Mouse (Mus musculus) left cerebral cortex, adult 18-20 months (tissue): ENCODE measurements around the gene Atp6v0e. TPM values are rescaled to one million over a fixed set of nuclear protein-coding genes. Genes with fewer than 3 reads are reported as not detected.
A peak's percentile ranks its signal among the peaks of the same experiment; 100 is the strongest.

Experiments used
- DNase-seq, 2 experiments: peaks; one replicate each; pipeline ENCODE4 v3.0.0; 2021 to 2022; ENCODE audit warnings: low spot score in 2 of 2, mixed read lengths in 1 of 2
- long read RNA-seq, 2 experiments: library from polyadenylated mRNA; stranded (forward); transcript quantifications; one replicate each; pipeline ENCODE4 v2.0.0; 2021
- total RNA-seq, 2 experiments: library from RNA; stranded (reverse); gene quantifications; 2 replicates each; pipeline ENCODE4 v1.2.3; 2021

Atp6v0e gene
- total RNA-seq = 10 to 100 TPM; 41.2 to 43.6 TPM
- long read RNA-seq, experiment 1, transcript Atp6v0e-201 (4 exons, 823 nt) = major isoform, 43 of 70 reads
- long read RNA-seq, experiment 1, transcript Atp6v0e-202 (3 exons, 2,812 nt) = minor isoform, 8 of 70 reads
- long read RNA-seq, experiment 1, partial matches to known transcripts = 0 of 70 reads
- long read RNA-seq, experiment 1, other reads (novel, unspliced or antisense) = 16 of 70 reads
- long read RNA-seq, experiment 2, transcript Atp6v0e-201 (4 exons, 823 nt) = major isoform, 27 of 51 reads
- long read RNA-seq, experiment 2, partial matches to known transcripts = 0 of 51 reads
- long read RNA-seq, experiment 2, other reads (novel, unspliced or antisense) = 18 of 51 reads

GRCm38 (mm10) chr17:26662978-26663683 lies at the start of gene Atp6v0e:
Gene Atp6v0e (plus strand): TSS chr17:26663231.
- peak; percentile 97 to 99 for DNase-seq

GRCm38 (mm10) chr17:26614286-26614685 lies 48.7 kb upstream of the Atp6v0e start:
- no peak for DNase-seq

GRCm38 (mm10) chr17:26614708-26615486 lies 48.1 kb upstream of the Atp6v0e start:
- no peak for DNase-seq

- DNase-seq = no peak
These were observed 46.3 kb upstream of the Atp6v0e start for GRCm38 (mm10) chr17:26616696-26617095.

GRCm38 (mm10) chr17:26618498-26618897 lies 44.5 kb upstream of the Atp6v0e start:
- DNase-seq = no peak

- DNase-seq = no peak
These were observed 43.5 kb upstream of the Atp6v0e start for GRCm38 (mm10) chr17:26619577-26619976.

DNA sequence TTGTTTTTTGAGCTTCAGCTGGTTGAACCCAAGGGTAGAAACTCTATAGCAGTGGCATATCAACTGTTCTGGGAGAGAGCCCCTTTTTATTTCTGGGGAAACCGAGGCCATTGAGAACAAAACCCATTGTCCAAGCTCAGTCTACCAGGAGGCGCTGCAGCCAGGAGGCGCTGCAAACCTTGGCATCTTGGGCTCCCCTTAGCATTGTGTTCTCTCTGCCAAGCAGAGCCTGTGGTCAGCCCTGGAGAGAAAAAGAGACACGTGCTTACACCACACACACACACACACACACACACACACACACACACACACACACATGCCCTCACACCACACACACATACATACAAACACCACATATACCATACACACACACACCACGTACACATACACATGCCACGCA lies 42.7 kb upstream of the Atp6v0e start:
- DNase-seq = no peak

GRCm38 (mm10) chr17:26620786-26621766 lies 42.0 kb upstream of the Atp6v0e start:
- DNase-seq = peak; percentile 56 to 66

- no peak for DNase-seq
These were observed 41.1 kb upstream of the Atp6v0e start for GRCm38 (mm10) chr17:26621912-26622311.

DNA sequence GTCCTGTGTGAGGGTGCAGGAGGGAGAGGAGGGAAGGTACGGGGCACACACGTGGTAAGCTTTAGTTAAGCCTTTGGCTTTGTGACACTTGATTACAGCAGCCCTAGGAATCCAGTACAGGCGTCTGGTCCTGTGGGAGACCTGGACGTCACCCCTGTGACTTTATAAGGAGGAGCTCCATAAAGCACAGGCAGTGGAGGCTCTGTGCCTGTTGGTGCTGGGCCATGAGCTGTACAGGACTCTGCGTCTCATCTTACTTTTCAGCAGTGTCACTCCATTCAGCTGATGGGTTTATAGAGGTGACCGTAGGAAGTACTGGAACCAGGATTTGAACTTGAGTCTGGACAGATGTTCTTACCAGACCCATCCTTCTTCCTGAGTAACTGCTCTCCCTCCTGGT lies 39.0 kb upstream of the Atp6v0e start:
- DNase-seq = no peak

DNA sequence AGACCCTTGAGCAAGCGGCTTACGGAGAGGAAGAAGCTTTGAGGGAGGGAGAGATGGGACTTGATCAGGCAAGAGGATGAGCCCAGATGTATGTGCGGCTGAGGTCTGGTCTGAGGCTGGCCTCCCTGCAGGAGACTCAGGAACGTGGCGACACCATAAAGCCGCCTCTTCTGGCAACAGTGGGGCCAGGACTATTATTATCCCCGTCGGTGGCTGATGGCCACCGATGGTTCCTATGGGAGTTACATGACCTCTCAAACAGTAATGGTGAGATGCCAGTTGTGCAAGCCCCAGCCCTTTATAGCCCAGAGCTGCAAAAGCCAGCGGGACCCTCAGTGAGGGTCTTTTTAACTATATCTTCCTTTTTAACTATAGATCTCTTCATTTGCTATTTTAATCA lies 38.0 kb upstream of the Atp6v0e start:
- no peak for DNase-seq

GRCm38 (mm10) chr17:26625521-26626010 lies 37.5 kb upstream of the Atp6v0e start:
- DNase-seq = no peak

- no peak for DNase-seq
These were observed 34.6 kb upstream of the Atp6v0e start for GRCm38 (mm10) chr17:26628479-26628878.

GRCm38 (mm10) chr17:26628936-26629335 lies 34.1 kb upstream of the Atp6v0e start:
- no peak for DNase-seq

- peak; percentile 66 to 82 for DNase-seq
These were observed 31.2 kb upstream of the Atp6v0e start for GRCm38 (mm10) chr17:26631811-26632327.

DNA sequence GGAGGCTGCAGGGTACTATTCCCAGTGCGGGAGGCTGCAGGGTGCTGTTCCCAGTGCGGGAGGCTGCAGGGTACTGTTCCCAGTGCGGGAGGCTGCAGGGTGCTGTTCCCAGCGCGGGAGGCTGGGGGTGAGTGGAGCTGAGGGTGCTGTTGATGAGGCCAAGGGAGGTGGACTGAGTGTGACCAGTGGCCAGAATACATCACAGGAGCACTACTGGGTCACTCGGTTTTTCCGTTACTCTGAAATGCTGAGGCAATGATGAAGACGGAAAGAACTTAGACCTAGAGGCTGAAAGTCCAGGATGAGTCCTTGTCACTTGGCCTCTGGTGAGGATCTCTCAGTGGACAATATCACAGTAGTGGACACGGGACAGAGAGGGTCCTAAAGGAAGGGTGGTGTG lies 29.8 kb upstream of the Atp6v0e start:
- DNase-seq = no peak

DNA sequence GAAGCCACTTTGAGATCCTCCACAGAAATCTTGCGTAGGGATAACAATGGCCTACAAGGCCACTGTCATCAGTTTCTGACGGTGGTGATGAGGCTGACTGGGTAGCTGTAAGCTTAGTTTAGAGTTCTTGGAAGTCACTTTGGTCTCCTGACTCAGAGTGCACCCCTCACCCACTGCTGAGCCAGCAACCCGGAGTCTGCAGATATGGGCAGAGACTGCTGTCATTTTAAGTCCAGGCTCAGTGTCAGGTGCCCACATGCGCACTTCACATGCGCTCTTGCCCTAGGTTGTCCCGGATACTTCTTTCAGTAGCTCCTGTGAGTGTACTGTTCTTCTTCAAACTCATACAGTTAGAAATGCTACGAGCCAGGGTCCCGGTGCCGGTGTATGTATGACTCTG lies 29.1 kb upstream of the Atp6v0e start:
- DNase-seq = no peak

GRCm38 (mm10) chr17:26634539-26634938 lies 28.5 kb upstream of the Atp6v0e start:
- no peak for DNase-seq

DNA sequence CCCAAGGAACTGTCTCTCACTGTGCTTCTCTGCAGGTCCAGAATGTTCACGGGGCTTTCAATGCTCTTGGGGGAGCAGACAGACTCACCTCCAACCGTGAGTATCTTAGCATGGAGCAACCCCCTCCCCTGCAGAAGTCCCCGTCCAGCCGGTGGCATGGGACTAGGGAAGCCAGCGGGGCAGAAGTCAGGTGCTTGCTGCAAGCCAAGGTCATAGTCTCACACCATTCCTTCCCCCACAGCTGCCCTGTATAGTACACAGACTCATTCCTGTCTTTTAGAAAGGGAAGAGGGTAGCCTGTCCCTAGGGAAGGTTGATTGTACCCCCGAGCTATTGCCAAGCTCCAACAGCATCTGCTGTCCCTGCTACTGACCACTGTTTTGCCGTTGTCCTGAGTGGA lies 27.1 kb upstream of the Atp6v0e start:
- DNase-seq = no peak

DNA sequence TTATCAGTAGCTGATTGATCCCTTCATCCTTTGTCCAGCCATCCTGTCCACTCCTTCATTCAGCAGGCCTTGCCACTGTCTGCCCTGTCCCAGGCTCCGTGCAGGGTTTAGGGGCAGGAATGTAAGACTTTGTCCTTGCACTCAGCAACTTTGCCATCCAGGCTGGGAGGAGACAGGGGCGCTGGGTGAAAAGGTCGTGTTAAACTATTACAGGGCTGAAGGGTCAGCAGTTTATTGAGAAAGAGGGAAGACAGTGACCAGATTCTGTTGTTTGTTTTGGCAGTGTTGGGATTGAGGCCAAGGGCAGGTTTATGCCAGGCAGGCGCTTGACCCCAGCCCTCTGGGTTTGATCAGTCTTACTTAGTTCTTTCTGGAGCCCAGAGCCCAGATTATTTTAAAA lies 25.2 kb upstream of the Atp6v0e start:
- DNase-seq = no peak
